Mouse (Mus musculus) liver, embryonic 12.5 days (tissue): ENCODE measurements around the gene F2r. TPM values are rescaled to one million over a fixed set of nuclear protein-coding genes. Genes with fewer than 3 reads are reported as not detected.

ENCODE experiments used
- ATAC-seq: fragments of 200-750 bp; cut with Nextera tagmentation; 2 replicates; pipeline ENCODE4 v1.8.0; 2017; ENCODE audit warnings: moderate number of reproducible peaks, mild to moderate bottlenecking, moderate library complexity
- H3K27ac ChIP-seq: fragments of 300-500 bp; sonication (generic); 2 replicates; pipeline ENCODE4 v1.5.1; 2016; ENCODE audit warnings: mild to moderate bottlenecking
- H3K27me3 ChIP-seq: fragments of 300-500 bp; sonication (generic); replicated peaks from 2 replicates; pipeline ENCODE4 v1.6.1; 2016; ENCODE audit warnings: mild to moderate bottlenecking, moderate library complexity
- H3K36me3 ChIP-seq: fragments of 300-500 bp; sonication (generic); 2 replicates; pipeline ENCODE4 v1.6.1; 2016; ENCODE audit warnings: mild to moderate bottlenecking, moderate library complexity
- H3K4me1 ChIP-seq: fragments of 300-500 bp; sonication (generic); 2 replicates; pipeline ENCODE4 v1.6.1; 2016
- H3K4me2 ChIP-seq: fragments of 300-500 bp; sonication (generic); 2 replicates; pipeline ENCODE4 v1.6.1; 2016; ENCODE audit warnings: mild to moderate bottlenecking, moderate library complexity
- H3K4me3 ChIP-seq: fragments of 300-500 bp; sonication (generic); 2 replicates; pipeline ENCODE4 v1.5.1; 2016; ENCODE audit warnings: mild to moderate bottlenecking, moderate library complexity
- H3K9ac ChIP-seq: fragments of 300-500 bp; sonication (generic); 2 replicates; pipeline ENCODE4 v1.6.1; 2016; ENCODE audit warnings: mild to moderate bottlenecking, moderate library complexity
- H3K9me3 ChIP-seq: fragments of 300-500 bp; sonication (generic); replicated peaks from 2 replicates; pipeline ENCODE4 v1.6.1; 2016; ENCODE audit warnings: mild to moderate bottlenecking, moderate library complexity
- WGBS: fragments of 180-500 bp; shearing (Covaris S2); methylation state at CpG from one replicate; pipeline ENCODE4 v1.1.7; 2016; ENCODE audit not compliant: insufficient replicate concordance; 5-methylcytosine and 5-hydroxymethylcytosine counted together
- polyA plus RNA-seq: library from polyadenylated mRNA; unstranded; fragments of >200 nt; fragmentation: Nextera tagmentation; extraction: Ambion mirVana; gene quantifications from 2 replicates; pipeline ENCODE4 v1.2.1, GENCODE M21; 2016

F2r gene
- polyA plus RNA-seq, 1 experiment from 2014 or later = 84.3 TPM

DNA sequence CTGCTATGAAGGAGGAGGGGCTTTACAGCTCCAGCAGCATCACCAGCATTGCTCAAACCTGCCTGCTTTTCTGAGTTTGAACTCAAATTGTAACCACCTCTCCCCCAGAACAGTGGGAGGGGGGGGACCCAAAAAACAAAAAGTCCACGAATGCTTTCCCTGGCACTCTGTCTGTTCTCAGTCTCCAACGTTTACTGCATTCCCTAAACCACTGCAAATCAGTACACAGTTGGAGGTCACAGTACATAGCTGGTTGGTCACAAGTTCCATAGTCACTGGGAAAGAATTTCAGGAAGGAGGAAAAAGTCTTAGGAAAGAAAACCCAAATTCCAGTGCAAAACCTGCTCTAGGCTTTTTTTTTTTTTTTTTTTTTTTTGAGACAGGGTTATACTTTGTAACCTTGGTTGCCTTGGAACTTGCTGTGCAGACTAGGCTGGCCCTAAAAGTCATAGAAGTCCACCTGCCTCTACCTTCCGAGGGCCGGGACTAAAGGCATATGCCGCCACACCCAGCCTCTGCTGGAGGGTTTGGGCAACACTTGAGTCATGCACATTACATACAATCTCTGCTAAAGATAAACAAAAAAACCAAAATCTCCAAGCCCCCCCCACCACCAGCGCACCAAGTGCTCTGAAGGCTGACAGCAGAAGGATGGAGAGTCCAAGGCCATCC, 9.7 kb downstream of the F2r start:
- H3K4me1 ChIP-seq = peaks cover 62% of the 10 kb centered on the region
- H3K27me3 ChIP-seq = no peaks in the 10 kb centered on the region
- 75% methylated on average over 6 of the region's 6 CpGs for WGBS
- peaks cover 94% of the 10 kb centered on the region for H3K36me3 ChIP-seq
- ATAC-seq = no peak
- H3K9me3 ChIP-seq = no peaks in the 10 kb centered on the region
- no peak overlapping the region for H3K4me3 ChIP-seq
- H3K9ac ChIP-seq = no peak overlapping the region
- no peak overlapping the region for H3K4me2 ChIP-seq
- H3K27ac ChIP-seq = no peak overlapping the region

DNA sequence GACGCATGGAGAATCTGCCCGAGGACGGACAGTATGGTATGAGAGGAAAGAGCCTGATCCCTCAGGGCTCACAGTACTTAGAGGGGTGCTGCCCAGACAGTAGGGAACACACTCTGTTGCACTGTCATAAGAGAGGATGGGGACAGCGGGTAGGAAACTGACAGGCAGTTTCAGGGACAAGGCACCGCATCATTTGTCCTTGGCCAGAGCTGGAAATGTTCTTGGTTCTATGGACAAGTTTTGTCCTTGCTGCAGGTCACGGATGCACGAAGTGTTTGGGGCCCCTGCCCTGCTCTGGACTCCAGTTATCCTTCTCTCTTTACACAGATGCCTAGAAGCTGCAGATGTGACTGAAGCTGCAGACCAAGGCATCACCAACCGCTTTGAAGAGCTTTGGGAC, 11.3 kb downstream of the F2r start:
- Histone ChIP-seq H3K27ac (no peak overlapping the region), H3K27me3 (no peaks in the 10 kb centered on the region), H3K4me2 (no peak overlapping the region), H3K9ac (no peak overlapping the region), H3K36me3 (peaks cover 93% of the 10 kb centered on the region), H3K4me1 (peaks cover 48% of the 10 kb centered on the region), H3K9me3 (no peaks in the 10 kb centered on the region), H3K4me3 (no peak overlapping the region)
- 85% methylated on average over 8 of the region's 8 CpGs for WGBS
- ATAC-seq = no peak

DNA sequence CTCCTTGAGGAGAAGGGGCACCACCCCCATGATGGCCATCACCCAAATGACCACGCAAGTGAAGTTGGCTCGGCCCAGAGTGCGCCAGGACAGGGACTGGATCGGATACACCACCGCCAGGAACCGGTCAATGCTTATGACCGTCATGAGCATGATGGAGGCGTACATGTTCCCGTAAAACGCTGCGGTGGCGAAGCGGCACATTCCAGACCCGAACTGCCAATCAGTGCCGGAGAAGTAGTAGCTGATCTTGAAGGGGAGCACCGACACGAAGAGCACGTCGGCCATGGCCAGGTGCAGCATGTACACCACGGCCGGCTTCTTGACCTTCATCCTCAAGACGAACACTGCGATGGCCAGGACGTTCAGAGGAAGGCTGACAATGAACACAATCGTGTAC, 14.0 kb downstream of the F2r start:
- Histone ChIP-seq H3K27ac (no peak overlapping the region), H3K27me3 (no peaks in the 10 kb centered on the region), H3K4me1 (peaks cover 35% of the 10 kb centered on the region), H3K9me3 (no peaks in the 10 kb centered on the region), H3K9ac (no peak overlapping the region), H3K36me3 (peaks cover 83% of the 10 kb centered on the region), H3K4me3 (no peak overlapping the region), H3K4me2 (no peak overlapping the region)
- WGBS = 93% methylated on average over 25 of the region's 25 CpGs
- no peak for ATAC-seq

DNA sequence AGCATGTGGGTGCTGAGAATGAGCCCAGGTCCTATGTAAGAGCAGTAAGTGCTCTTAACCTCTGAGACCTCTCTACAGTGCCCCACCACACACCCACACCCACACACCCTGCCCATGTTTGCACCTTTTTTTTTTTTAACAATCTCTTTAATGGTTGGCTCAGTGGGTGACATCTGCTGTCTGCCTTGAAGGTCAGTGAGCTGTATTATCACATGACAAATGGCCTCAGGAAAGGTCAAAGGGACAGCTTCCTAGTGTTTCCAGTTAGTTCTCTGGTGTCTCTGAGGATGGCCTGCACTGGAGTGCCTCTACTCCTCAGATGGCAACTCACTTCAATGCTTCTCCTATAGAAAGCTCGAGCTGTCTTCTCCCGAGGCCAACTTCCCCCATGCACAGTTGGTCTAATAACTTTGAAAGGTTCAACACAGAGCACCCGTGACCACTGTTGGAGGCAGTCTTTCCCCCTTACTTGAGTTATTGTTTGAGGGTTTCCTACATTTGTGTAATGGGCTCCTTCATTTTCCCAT, 18.4 kb downstream of the F2r start:
- Histone ChIP-seq H3K27me3 (no peaks in the 10 kb centered on the region; the same call in 1 of the 2 replicates), H3K9ac (no peak overlapping the region), H3K4me2 (no peak overlapping the region), H3K4me1 (peaks cover 29% of the 10 kb centered on the region; the same call in 1 of the 2 replicates), H3K4me3 (no peak overlapping the region), H3K27ac (no peak overlapping the region), H3K9me3 (no peaks in the 10 kb centered on the region), H3K36me3 (peaks cover 45% of the 10 kb centered on the region)
- ATAC-seq = no peak
- WGBS = 50% methylated on average over 3 of the region's 3 CpGs

DNA sequence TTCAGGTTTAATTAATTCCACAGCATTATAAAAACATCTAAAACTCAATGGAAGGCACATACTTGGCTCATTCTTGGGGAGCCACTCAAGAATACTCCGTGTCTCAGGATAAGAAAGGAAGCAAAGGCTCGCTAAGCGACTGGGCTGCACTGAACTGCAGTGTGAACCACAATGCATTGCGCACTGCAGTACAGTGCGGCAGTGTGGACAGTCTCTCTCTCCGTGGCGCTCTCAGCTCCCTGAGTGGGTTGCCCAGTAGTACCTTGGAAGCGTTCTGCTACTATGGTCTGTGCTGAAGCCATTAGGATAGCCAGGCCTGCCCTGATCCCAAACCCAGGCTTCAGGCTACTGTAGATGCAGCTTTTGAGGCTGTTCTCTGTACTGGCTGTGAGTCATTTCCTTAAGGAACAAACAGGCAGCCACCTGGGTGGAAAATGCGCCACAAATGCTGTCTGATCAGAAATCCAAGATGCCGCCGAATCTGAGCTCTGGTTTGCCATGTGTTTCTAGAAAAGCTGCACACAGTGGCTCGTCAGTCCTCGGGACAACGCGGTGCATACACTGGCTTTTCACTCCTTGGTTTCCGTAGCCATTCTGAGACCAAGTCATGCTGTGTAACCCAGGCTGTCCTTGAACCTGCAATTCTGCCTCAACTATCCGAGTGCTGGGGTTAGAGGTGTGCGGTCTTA, 19.9 kb downstream of the F2r start:
- Histone ChIP-seq H3K27me3 (no peaks in the 10 kb centered on the region; the same call in 1 of the 2 replicates), H3K9ac (no peak overlapping the region), H3K4me1 (peaks cover 29% of the 10 kb centered on the region; the same call in 1 of the 2 replicates), H3K4me3 (no peak overlapping the region), H3K4me2 (no peak overlapping the region), H3K36me3 (peaks cover 29% of the 10 kb centered on the region), H3K9me3 (no peaks in the 10 kb centered on the region), H3K27ac (no peak overlapping the region)
- WGBS = 79% methylated on average over 18 of the region's 18 CpGs
- no peak for ATAC-seq

DNA sequence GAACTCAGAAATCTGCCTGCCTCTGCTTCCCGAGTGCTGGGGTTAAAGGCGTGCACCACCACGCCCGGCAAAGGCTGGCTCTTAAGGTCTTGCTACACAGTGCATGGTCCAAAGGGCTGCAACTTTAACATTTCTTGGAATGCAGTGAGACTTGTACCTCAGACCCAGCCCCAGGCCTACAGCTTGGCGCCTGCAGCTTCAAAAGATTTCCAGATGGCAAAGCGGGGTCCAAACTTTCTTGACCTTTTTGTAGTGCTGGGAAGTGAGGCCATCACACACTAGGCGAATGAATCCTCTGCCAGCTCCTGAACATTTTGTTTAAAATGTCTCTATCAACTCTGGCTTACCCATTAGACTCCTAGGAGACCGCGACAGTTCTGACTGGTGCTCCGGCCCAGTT, 20.7 kb downstream of the F2r start:
- no peak overlapping the region for H3K27ac ChIP-seq
- H3K4me1 ChIP-seq = peaks cover 34% of the 10 kb centered on the region; the same call in 1 of the 2 replicates
- H3K9me3 ChIP-seq = no peaks in the 10 kb centered on the region
- H3K4me3 ChIP-seq = no peak overlapping the region
- H3K27me3 ChIP-seq = peaks cover 4% of the 10 kb centered on the region; the same call in 1 of the 2 replicates
- H3K36me3 ChIP-seq = peaks cover 22% of the 10 kb centered on the region
- 83% methylated on average over 10 of the region's 10 CpGs for WGBS
- no peak for ATAC-seq
- no peak overlapping the region for H3K9ac ChIP-seq
- H3K4me2 ChIP-seq = no peak overlapping the region

DNA sequence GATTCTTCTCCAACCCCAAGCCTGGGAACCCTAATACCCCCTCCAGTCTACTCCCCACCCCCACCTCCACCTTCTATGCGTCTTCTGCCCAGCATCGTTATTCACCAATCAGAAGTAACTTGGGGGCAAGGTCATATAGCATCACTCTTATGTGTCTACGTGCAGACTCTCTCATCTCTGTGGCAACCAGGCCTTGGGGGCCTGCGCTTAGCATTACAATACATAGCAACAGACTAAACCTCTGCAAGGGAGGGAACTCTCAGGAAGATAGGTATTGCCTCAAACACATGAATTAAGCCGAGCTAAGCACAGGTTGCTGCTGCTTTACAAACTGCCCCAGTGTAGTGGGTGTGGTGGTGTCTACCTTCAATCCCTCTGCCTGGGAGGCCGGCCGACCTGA, 21.6 kb downstream of the F2r start:
- Histone ChIP-seq H3K4me3 (no peak overlapping the region), H3K4me2 (no peak overlapping the region), H3K9me3 (no peaks in the 10 kb centered on the region), H3K36me3 (peaks cover 16% of the 10 kb centered on the region), H3K27ac (no peak overlapping the region), H3K9ac (no peak overlapping the region), H3K27me3 (peaks cover 13% of the 10 kb centered on the region), H3K4me1 (peaks cover 34% of the 10 kb centered on the region; the same call in 1 of the 2 replicates)
- 80% methylated on average over 7 of the region's 7 CpGs for WGBS
- no peak for ATAC-seq

DNA sequence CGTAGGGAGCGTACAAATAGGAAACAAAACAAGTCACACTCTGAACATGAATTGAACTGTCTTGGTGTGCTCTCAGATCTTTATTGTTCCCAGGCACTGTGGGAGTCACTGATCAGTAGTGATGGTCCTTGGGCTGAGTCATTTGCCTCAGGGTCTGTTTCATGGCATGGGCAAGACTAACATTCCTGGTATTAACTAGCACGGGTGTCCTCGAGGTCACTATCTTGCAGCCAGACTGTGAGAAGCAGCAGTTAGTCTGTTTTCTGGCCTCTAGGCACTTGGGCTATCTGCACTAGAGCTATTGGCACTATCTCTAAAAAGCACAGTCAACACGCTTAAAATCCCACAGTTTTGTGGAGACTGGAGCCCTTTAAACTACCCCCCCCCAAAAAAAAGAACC, 22.4 kb downstream of the F2r start:
- Histone ChIP-seq H3K9me3 (no peaks in the 10 kb centered on the region), H3K4me2 (no peak overlapping the region), H3K36me3 (peaks cover 8% of the 10 kb centered on the region), H3K9ac (no peak overlapping the region), H3K27me3 (peaks cover 21% of the 10 kb centered on the region), H3K27ac (no peak overlapping the region), H3K4me1 (peaks cover 30% of the 10 kb centered on the region; the same call in 1 of the 2 replicates), H3K4me3 (no peak overlapping the region)
- ATAC-seq = no peak
- WGBS = 40% methylated on average over 5 of the region's 5 CpGs

DNA sequence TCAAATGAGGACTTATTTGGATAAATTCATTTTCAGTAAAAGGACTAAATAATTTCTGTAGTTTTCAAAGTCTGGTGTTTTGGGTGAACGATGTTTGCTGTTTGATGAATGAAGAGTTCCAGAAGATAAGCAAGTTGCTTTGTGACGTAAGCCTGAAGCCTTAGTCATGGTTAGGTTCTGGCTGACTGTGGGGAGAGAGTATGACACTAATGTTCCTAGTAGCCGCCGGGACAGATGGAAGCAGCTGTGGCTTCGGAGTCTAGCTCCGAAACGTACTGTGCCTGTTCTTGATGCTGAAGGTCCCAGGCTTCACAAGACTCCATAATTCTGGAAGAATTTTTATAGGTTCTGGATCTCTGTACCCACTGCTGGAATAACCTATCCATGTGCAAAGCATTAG, 22.9 kb downstream of the F2r start:
- peaks cover 3% of the 10 kb centered on the region for H3K36me3 ChIP-seq
- H3K4me3 ChIP-seq = no peak overlapping the region
- peaks cover 26% of the 10 kb centered on the region for H3K27me3 ChIP-seq
- no peak overlapping the region for H3K4me2 ChIP-seq
- WGBS = 68% methylated on average over 7 of the region's 7 CpGs
- H3K4me1 ChIP-seq = peaks cover 28% of the 10 kb centered on the region; the same call in 1 of the 2 replicates
- H3K9me3 ChIP-seq = no peaks in the 10 kb centered on the region
- H3K27ac ChIP-seq = no peak overlapping the region
- no peak for ATAC-seq
- no peak overlapping the region for H3K9ac ChIP-seq

DNA sequence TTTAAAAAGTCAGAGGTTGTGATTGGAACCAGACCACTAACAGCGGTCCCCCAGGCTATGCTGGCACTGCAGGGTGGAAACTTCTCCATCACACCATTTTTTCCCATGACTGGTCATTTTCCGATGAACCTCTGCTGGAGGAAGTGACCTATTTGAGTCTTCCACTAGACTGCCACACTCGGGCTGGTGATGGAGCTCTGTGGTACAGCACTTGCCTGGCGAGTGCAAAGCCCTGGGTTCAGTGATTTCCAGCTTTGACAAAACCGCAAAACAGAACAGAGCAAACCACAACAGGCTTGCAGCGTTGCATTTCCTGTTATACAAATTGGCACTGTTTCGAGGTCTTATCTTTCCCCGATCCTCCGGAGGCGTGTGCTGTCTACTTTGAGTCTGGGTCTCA, 25.4 kb downstream of the F2r start:
- Histone ChIP-seq H3K4me2 (no peak overlapping the region), H3K27me3 (peaks cover 49% of the 10 kb centered on the region), H3K4me3 (no peak overlapping the region)

DNA sequence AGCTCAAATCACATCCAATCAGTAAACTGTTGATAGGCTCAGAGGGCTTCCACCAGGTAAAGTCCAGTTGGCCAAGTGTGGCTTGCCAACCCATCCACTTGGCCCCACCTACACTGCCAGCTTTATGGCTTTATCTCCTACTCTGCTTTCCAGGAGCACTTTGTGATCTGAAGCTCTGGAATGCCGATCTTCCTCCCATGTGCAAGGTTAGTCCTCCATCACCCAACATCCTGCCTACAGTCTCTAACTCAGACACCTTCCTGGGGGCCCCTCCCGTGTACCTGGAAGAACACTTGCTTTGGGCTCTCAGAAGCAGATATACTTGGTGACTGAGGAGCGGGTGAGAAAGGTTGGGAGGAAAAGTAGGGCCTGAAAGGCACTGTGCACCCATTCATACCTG, 26.7 kb downstream of the F2r start:
- no peak overlapping the region for H3K27ac ChIP-seq
- H3K9ac ChIP-seq = no peak overlapping the region
- H3K27me3 ChIP-seq = peaks cover 60% of the 10 kb centered on the region
- 77% methylated on average over 3 of the region's 3 CpGs for WGBS
- no peak overlapping the region for H3K4me2 ChIP-seq
- ATAC-seq = no peak
- H3K9me3 ChIP-seq = no peaks in the 10 kb centered on the region
- H3K4me3 ChIP-seq = no peak overlapping the region
- H3K36me3 ChIP-seq = no peaks in the 10 kb centered on the region
- H3K4me1 ChIP-seq = peaks cover 16% of the 10 kb centered on the region; the same call in 1 of the 2 replicates

More for the DNA sequence above, 25.4 kb downstream of the F2r start:
- Histone ChIP-seq H3K36me3 (no peaks in the 10 kb centered on the region), H3K9me3 (no peaks in the 10 kb centered on the region), H3K27ac (no peak overlapping the region), H3K4me1 (peaks cover 16% of the 10 kb centered on the region; the same call in 1 of the 2 replicates), H3K9ac (no peak overlapping the region)
- ATAC-seq = no peak
- 16% methylated on average over 10 of the region's 10 CpGs for WGBS

DNA sequence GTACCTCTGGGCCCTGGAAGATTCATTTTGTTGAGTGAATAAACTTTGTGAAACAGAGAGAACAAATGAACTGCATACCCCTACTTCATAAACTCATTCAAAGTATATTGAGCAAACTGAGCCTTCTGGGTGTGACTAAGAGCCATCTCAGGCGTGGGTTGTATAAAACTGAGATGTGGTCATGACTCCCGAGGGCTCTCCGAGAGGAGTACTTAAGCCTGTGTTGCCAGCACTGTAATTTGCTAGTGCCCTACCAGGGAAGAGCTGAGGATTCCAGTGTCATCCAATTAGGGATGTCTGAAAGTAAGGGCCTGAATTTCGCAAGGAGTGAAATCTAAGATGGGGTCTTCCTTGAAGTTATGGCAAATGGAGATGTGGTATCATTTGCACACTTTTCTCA, 30.7 kb downstream of the F2r start:
- no peak overlapping the region for H3K4me2 ChIP-seq
- no peaks in the 10 kb centered on the region for H3K9me3 ChIP-seq
- no peaks in the 10 kb centered on the region for H3K36me3 ChIP-seq
- 70% methylated on average over 4 of the region's 4 CpGs for WGBS
- no peak for ATAC-seq
- H3K27me3 ChIP-seq = peaks cover 84% of the 10 kb centered on the region
- peaks cover 8% of the 10 kb centered on the region; the same call in 1 of the 2 replicates for H3K4me1 ChIP-seq
- H3K9ac ChIP-seq = no peak overlapping the region
- H3K27ac ChIP-seq = no peak overlapping the region
- no peak overlapping the region for H3K4me3 ChIP-seq
